Mouse (Mus musculus) heart, embryonic 16.5 days (tissue): ENCODE measurements around the gene Atxn2. TPM values are rescaled to one million over a fixed set of nuclear protein-coding genes. Genes with fewer than 3 reads are reported as not detected.

Experiments
- ATAC-seq: fragments of 200-750 bp; cut with Nextera tagmentation; replicated peaks from 2 replicates; pipeline ENCODE4 v1.8.0; 2017; ENCODE audit warnings: moderate number of reproducible peaks; ENCODE audit not compliant: insufficient read depth, low FRiP score; ENCODE audit errors: extremely low read depth
- H3K27ac ChIP-seq: fragments of 300-500 bp; sonication (generic); 2 replicates; pipeline ENCODE4 v1.5.1; 2014; ENCODE audit warnings: mild to moderate bottlenecking, low read length, control low read depth, moderate library complexity
- H3K27me3 ChIP-seq: fragments of 300-500 bp; sonication (generic); 2 replicates; pipeline ENCODE4 v1.6.1; 2014; ENCODE audit warnings: low read length, mixed read lengths; ENCODE audit not compliant: control insufficient read depth, insufficient read depth
- H3K36me3 ChIP-seq: fragments of 300-500 bp; sonication (generic); 2 replicates; pipeline ENCODE4 v1.6.1; 2014; ENCODE audit not compliant: control insufficient read depth, insufficient read depth
- H3K4me1 ChIP-seq: fragments of 300-500 bp; sonication (generic); 2 replicates; pipeline ENCODE4 v1.6.1; 2014; ENCODE audit warnings: low read length, mixed read lengths; ENCODE audit not compliant: control insufficient read depth, insufficient read depth
- H3K4me2 ChIP-seq: fragments of 300-500 bp; sonication (generic); 2 replicates; pipeline ENCODE4 v1.6.1; 2014; ENCODE audit warnings: low read depth, mild to moderate bottlenecking, control low read depth, low read length
- H3K4me3 ChIP-seq: fragments of 300-500 bp; sonication (generic); 2 replicates; pipeline ENCODE4 v1.5.1; 2014; ENCODE audit warnings: mild to moderate bottlenecking, control low read depth, low read length
- H3K9ac ChIP-seq: fragments of 300-500 bp; sonication (generic); 2 replicates; pipeline ENCODE4 v1.6.1; 2014; ENCODE audit warnings: low read length, control low read depth
- H3K9me3 ChIP-seq: fragments of 300-500 bp; sonication (generic); replicated peaks from 2 replicates; pipeline ENCODE4 v1.6.1; 2016; ENCODE audit warnings: low read length; ENCODE audit not compliant: control insufficient read depth
- WGBS: fragments of 180-500 bp; shearing (Covaris S2); extraction: QIAGEN DNeasy Blood & Tissue Kit; methylation state at CpG from one replicate; pipeline ENCODE4 v1.1.7; 2014; 5-methylcytosine and 5-hydroxymethylcytosine counted together
- polyA plus RNA-seq: library from polyadenylated mRNA; unstranded; fragments of >200 nt; fragmentation: Nextera tagmentation; extraction: Ambion mirVana; gene quantifications from 2 replicates; pipeline ENCODE4 v1.2.1, GENCODE M21; 2015

Gene Atxn2
- polyA plus RNA-seq, 1 experiment from 2014 or later: 38.4 TPM

DNA sequence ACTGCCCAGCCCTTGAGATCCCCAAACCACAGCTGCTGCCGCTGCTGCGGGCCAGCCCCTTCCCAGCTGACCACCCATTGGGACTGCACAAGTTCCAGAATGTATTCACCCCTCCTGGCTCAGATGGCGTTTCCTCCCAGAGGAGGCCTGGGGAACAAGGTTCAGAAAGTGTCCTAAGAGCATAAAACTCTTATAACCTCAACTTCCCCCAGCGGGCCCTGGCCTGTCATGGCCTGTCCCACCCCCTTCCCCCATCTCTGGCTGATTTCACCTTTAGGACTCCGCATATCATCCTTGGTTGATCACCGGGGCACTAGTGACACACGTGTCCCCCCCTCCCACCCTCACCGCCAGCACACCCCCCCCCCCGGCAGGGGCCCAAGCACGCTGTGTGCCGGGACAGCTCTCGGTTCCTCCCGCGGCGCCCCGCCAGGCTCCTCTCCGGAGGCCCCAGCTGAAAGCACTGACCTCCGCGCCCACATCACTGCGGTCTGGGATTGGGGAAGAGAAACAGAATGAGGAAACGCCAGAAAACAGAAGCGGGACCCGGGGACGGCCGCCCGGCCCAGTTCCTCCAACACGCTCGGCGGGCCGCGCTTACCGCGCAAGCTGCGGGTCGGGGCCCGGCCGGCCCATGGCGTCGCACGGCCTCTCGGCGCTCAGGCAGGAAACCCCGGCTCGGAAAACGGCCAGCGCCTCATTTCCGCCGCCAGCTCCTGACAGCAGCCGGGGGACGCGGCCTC lies 125.0 kb downstream of the Atxn2 start:
- ATAC-seq: peak; percentile 8; the same call in 1 of the 2 replicates
- peak overlapping the region; percentile 91 for H3K9ac ChIP-seq
- WGBS: under 1% methylated on average over 50 of the region's 51 CpGs
- peak overlapping the region; percentile 87 for H3K27ac ChIP-seq
- no peaks in the 10 kb centered on the region for H3K27me3 ChIP-seq
- no peaks in the 10 kb centered on the region for H3K9me3 ChIP-seq
- H3K4me3 ChIP-seq: peak overlapping the region; percentile 72
- peak overlapping the region; percentile 97 for H3K4me2 ChIP-seq
- no peaks in the 10 kb centered on the region for H3K36me3 ChIP-seq
- H3K4me1 ChIP-seq: peaks cover 48% of the 10 kb centered on the region

DNA sequence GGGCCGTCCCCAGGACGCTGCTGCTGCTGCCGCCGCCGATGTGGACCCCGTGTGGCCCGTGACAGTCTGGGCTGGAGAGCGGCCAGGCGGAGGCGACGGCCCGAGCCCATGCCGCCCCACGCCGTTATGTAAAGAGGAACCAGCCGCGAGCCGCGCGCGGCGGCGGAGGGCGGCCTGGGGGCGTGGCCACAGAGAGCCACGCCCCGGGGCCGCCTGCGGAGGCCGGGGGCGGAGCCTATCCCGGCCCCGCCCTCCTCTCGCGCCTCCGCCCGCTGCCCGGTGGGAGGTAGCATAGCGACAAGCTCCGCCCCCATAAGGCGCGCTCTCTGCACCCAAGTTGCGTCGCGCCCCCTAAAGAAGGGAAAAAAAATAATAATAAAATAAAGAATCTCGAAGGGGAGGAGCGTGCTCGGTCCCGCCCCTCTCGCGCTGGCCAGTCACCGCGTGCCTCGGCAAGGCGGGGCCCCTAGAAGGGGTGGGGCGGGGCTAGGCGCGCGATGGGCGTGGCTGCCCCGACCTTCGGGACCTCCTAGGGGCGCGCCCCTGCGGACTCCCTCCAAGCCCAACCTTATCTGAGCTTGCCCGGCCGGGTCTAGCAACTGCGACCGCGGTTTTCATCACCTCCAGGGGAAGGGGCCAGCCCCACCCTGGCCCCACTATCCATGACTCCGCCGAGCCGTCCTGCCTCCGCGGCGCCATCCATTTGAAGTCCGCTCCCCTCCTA lies 125.7 kb downstream of the Atxn2 start:
- Histone ChIP-seq H3K36me3 (no peaks in the 10 kb centered on the region), H3K27me3 (no peaks in the 10 kb centered on the region), H3K27ac (peak overlapping the region; percentile 87), H3K4me1 (peaks cover 47% of the 10 kb centered on the region), H3K4me2 (peak overlapping the region; percentile 97), H3K9me3 (no peaks in the 10 kb centered on the region), H3K9ac (peak overlapping the region; percentile 91), H3K4me3 (peak overlapping the region; percentile 72)
- under 1% methylated on average over 71 of the region's 77 CpGs for WGBS
- peak; percentile 84 for ATAC-seq

DNA sequence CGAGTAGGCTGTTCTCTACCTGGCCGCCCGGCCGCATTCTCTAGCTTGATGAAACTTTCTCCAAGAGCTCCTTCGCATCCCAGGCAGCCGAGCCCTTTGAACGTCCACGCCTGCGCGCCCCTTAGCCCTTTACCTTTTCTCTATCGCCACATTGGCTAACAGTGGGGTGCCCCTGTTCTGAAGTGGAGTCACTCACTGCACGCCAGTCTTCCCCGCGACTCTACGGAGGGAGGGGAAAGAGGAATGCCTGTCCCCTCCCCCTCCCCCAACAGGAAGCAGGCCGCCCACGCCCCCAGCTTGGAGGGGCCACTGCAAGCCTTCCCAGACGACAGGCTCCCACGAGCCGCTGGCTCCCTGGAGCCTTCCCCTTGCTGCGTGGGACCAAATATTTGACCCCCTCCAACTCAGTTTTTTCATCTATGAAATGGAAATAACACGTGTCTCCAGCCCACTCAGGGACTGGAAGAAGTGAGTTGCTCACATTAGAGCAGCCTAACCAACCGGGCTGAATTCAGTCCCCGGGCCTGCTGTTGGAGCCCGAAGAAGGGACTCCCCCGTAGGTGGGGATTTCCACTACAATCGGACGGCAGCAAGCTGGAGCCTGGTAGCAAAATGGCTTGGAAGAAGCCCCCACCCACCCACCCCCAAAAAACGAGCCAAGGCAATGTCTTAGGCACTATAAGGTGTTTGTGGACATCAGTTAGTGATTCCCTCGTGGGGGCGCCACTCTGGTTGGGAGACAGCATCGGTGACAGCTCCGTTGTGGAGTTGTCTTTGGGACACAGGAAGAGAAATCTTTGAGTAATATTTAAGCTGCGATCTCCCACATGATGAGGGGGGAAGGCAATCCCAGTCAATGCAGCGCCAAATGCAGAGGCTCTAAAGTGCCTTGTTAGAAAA lies 126.6 kb downstream of the Atxn2 start, which contains the start of gene Sh2b3:
Sh2b3 (minus strand) TSS at position 206 of the 900 bp plus-strand sequence.
- peak; percentile 12 for ATAC-seq
- WGBS: 1% methylated on average over 35 of the region's 35 CpGs

DNA sequence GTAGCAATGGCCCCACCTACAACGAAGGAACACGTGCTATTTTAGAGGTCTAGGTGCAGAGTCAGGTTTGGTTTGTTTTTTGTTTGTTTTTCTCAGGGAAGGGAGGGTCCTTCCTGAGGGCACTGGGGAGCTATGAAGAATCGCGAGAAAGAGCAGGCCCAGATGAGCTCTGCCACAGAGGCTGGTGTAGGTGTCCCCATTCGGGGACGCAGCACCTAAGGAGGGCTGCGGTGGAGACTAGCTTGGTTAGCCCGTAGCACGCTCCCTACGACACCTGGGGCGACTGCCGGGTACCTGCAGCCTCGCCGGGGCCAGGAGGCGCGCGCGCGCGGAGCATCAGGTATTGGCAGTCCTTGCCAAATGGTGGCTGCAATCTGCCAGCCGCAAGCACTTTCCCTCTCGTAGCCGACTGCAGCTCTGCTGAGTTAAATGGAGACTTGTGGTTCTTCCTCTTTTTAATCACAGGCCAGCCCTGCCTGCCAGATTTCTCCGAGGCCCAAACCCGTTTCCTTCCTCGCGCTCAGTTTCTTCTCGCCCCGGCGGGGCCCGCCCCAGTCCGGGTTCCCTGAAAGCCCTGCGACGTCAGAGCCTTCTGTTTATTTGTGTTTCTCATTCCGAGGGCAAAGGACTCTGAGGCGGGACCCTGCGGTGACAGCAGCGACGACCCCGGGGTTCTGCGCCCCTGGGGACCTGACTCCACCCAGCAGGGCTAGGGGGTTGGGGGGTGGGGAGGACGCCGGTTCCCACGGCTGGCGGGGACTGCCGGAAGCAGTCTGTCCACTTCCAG lies 127.4 kb downstream of the Atxn2 start:
- Histone ChIP-seq H3K4me3 (peak overlapping the region; percentile 72), H3K27me3 (peaks cover 6% of the 10 kb centered on the region), H3K9me3 (no peaks in the 10 kb centered on the region), H3K4me1 (peaks cover 44% of the 10 kb centered on the region), H3K36me3 (no peaks in the 10 kb centered on the region), H3K27ac (peak overlapping the region; percentile 74), H3K4me2 (peak overlapping the region; percentile 97), H3K9ac (peak overlapping the region; percentile 77)
- 1% methylated on average over 46 of the region's 46 CpGs for WGBS
- ATAC-seq: no peak

More for the DNA sequence above, 126.6 kb downstream of the Atxn2 start, which contains the start of gene Sh2b3:
- Histone ChIP-seq H3K27me3 (no peaks in the 10 kb centered on the region), H3K4me3 (peak within 1 kb of the TSS; percentile 72), H3K9me3 (no peaks in the 10 kb centered on the region), H3K4me1 (peaks cover 43% of the 10 kb centered on the region), H3K27ac (peak within 1 kb of the TSS; percentile 87), H3K4me2 (peak within 1 kb of the TSS; percentile 97), H3K9ac (peak within 1 kb of the TSS; percentile 91), H3K36me3 (no peaks in the 10 kb centered on the region)

DNA sequence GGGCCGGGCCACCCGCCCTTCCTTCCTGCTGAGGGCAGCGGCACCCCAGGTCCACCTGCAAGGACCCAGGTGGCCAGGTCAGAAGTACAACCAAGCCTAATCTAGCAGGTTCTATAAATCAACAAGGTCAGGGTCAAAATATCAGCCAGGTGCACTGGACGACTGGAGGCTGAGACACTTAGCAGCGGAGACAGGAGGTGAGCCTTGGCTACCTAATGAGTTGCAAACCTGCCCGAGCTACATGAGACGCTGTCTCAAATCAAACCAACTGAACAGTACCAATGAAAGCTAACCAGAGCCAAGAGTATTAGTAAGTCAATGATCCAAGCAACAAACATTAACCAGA lies 128.0 kb downstream of the Atxn2 start:
- peaks cover 39% of the 10 kb centered on the region for H3K4me1 ChIP-seq
- H3K4me2 ChIP-seq: peak overlapping the region; percentile 97
- no peak for ATAC-seq
- H3K27ac ChIP-seq: peak overlapping the region; percentile 74
- peak overlapping the region; percentile 72 for H3K4me3 ChIP-seq
- H3K9me3 ChIP-seq: no peaks in the 10 kb centered on the region
- no peaks in the 10 kb centered on the region for H3K36me3 ChIP-seq
- WGBS: 33% methylated on average over 7 of the region's 7 CpGs
- peak overlapping the region; percentile 77 for H3K9ac ChIP-seq
- H3K27me3 ChIP-seq: peaks cover 10% of the 10 kb centered on the region

DNA sequence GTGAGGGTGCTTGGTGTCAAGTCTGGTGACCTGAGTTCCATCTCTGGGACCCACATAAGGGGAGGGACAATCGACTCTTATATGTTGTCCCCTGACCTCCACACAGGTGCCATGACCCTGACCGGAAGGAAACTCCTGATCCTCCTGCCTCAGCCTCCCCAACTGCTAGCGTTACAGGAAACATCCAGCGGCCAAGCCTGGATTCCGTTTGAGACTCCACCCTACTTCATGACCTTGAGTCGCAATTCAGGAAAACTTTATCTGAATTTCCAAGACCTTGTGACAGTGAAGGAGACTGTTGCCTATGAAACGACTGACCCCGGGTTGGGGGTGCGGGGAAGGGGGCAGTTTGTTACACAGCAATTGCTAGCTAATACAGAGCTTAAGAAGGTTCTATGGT lies 130.4 kb downstream of the Atxn2 start:
- ATAC-seq: no peak
- no peak overlapping the region for H3K27ac ChIP-seq
- no peak overlapping the region for H3K4me2 ChIP-seq
- H3K36me3 ChIP-seq: no peaks in the 10 kb centered on the region
- peaks cover 10% of the 10 kb centered on the region for H3K27me3 ChIP-seq
- WGBS: 86% methylated on average over 9 of the region's 9 CpGs
- no peaks in the 10 kb centered on the region for H3K9me3 ChIP-seq
- H3K4me1 ChIP-seq: peaks cover 26% of the 10 kb centered on the region
- no peak overlapping the region for H3K4me3 ChIP-seq
- no peak overlapping the region for H3K9ac ChIP-seq

DNA sequence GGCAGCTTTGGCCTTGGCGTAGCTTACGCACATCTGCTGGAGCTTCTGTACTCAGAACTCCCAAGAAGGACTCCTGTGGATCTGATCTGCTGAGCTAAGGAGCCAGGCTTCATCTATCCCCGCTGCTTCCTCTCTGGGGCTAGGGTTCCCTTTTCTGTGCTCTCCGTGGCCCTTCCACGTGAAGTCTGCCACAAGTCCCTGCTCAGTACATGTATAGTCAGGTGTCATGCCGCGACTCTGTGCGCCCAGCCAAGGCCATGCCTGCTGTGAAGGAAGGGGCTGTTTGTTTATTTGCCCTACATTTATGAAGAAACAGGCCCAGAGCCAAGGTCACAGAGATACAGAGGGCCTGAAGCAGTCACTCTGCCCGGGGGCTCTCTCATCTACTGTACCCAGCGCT lies 130.8 kb downstream of the Atxn2 start:
- no peak overlapping the region for H3K4me3 ChIP-seq
- ATAC-seq: no peak
- WGBS: 49% methylated on average over 10 of the region's 10 CpGs

DNA sequence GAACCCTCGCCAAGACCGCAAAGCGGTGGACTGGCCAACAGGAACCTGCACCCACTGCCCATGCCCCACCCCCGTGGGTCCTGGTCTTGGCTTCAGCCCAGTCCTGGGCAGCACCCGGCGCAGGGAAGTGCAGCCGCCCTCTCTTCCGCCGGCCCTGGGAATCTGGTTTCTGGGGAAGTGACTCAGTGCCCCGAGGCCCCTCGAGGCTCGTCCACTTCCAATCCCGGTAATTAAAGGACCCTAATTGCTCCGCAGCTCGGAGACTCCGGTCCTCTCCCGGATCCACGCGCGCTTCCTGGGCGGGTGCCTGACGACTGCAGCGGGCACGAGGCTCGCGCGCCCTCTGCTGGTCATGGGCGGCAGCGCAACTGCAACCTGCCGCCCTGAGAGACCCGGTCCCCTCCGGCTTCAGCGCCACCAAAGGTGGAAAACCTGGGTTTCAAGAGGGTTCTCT lies 131.6 kb downstream of the Atxn2 start:
- ATAC-seq: peak; percentile 47
- H3K36me3 ChIP-seq: no peaks in the 10 kb centered on the region
- peak overlapping the region; percentile 41 for H3K27ac ChIP-seq
- H3K9me3 ChIP-seq: no peaks in the 10 kb centered on the region
- peak overlapping the region; percentile 80 for H3K9ac ChIP-seq
- WGBS: under 1% methylated on average over 33 of the region's 33 CpGs
- peak overlapping the region; percentile 89 for H3K4me2 ChIP-seq
- peaks cover 10% of the 10 kb centered on the region for H3K27me3 ChIP-seq
- peaks cover 24% of the 10 kb centered on the region for H3K4me1 ChIP-seq
- peak overlapping the region; percentile 70 for H3K4me3 ChIP-seq

More for the DNA sequence above, 130.8 kb downstream of the Atxn2 start:
- Histone ChIP-seq H3K36me3 (no peaks in the 10 kb centered on the region), H3K27me3 (peaks cover 10% of the 10 kb centered on the region), H3K4me2 (no peak overlapping the region), H3K9me3 (no peaks in the 10 kb centered on the region), H3K27ac (peak overlapping the region; percentile 26; the same call in 1 of the 2 replicates), H3K9ac (no peak overlapping the region), H3K4me1 (peaks cover 26% of the 10 kb centered on the region)
